Mouse (Mus musculus): Measurements from ENCODE around the gene Vmn1r2.
"Not testable (repeated sequence)": the region's sequence is repeated elsewhere in the genome, so short reads cannot be mapped to it uniquely, and the experiment has no call there.

The Vmn1r2 gene

DNA sequence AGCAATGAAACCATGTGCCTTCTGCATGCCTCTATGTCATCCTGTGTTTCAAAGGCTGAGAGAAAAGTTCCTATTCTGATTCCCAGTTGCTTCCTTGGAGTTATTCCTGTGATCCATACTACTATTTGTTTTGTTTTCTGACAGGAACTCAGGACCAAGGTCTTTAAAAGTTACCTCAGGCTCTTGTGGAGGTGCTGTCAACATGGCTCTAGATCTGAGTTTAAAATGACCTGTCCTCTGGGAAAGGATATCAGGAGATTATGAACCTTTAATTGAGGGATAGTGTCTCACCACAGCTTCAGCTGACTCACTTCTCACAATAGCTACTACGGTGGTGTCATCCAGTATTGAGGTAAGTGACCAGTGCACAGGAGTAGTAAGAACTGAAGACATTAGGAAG lies at the start of gene Vmn1r2:
Vmn1r2 (plus strand) TSS at position 301 of the 400 bp plus-strand sequence.
- DNase-seq (ENCODE audit: low read depth, low spot score), result not testable (repeated sequence)

DNA sequence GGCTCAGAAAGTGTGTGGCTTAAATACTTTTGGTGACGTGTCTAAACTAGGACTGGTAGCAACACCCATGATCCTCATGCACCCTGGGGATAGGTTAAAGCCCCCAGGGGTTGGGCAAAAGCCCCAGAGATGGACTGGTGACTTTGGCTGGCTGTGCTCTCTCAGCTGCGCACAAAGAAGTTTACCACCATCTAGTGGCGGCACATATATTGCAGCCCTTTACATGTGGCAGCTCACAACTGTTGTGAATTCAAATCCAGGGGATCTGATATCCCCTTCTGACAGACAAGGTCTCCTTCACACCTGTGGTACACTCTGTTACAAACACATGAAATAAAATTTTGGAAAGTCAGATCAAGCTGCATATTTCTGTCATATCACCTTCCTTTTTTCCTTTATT lies 19.2 kb upstream of the Vmn1r2 start:
- not testable (repeated sequence) for DNase-seq (ENCODE audit: low read depth, low spot score)

DNA sequence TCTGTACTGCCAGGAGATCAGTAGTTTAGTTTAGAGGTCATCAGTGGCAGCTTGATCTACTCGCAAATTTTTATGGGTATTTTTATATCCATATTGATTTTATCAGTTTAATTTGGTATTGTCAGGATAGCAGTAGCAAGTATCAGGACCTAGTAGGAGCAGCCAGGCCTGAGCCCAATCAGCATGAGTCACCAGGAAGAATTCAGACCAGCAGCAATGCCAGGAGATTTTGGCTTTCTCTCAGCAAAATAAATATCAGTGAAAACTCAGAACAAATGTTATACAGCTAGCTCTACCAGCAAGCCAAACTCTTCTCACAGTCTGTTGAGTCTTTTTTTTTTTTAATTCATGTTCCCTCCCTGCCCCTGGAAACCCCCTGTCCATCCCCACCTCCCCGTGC lies 13.8 kb upstream of the Vmn1r2 start:
- peak; percentile 62 for DNase-seq (ENCODE audit: low read depth, low spot score)

DNA sequence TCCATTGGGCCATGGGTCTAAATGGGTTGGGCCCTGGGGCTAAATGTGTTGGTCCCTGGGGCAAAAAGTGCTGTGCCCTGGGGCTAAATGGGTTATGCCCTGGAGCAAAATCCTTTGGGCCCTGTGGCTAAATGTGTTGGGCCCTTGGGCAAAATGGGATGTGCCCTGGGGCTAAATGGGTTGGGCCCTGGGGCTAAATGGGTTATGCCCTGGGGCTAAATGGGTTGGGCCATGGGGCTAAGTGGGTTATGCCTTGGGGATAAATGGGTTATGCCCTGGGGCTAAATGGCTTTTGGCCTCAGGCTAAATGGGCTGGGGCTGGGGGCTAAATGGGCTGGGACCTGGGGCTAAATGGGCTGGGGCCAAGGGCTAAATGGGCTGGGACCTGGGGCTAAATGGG lies 2.7 kb upstream of the Vmn1r2 start:
- DNase-seq (ENCODE audit: low read depth, low spot score), result not testable (repeated sequence)

DNA sequence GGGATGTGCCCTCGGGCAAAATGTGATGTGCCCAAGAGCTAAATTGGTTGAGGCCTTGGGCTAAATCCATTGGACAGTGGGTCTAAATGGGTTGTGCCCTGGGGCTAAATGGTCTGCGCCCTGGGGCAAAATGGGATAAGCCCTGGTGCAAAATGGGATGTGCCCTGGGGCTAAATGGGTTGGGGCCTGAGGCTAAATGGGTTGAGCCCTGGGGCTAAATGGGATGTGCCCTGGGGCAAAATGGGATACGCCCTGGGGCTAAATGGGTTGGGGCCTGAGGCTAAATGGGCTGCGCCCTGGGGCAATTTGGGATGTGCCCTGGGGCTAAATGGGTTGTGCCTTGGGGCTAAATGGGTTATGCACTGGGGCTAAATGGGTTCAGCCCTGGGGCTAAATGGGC lies 2.1 kb upstream of the Vmn1r2 start:
- DNase-seq (ENCODE audit: low read depth, low spot score), result no peak

DNA sequence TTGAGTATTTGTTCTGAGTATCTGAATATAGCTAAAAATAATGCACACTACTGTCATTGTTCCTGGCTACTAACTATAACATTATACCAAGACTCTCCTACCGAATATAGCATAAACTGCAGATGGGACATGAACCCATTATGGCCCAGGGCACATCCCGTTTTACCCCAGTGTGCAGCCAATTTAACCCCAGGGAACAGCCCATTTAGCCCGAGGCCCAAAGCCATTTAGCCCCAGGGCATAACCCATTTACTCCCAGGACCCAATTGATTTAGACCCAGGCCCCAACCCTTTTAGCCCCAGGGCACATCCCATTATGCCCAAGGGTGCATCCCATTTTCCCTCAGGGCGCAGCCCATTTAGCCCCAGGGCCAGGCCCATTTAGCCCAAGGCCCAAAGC lies 7.5 kb downstream of the Vmn1r2 start:
- DNase-seq (ENCODE audit: low read depth, low spot score), result not testable (repeated sequence)

DNA sequence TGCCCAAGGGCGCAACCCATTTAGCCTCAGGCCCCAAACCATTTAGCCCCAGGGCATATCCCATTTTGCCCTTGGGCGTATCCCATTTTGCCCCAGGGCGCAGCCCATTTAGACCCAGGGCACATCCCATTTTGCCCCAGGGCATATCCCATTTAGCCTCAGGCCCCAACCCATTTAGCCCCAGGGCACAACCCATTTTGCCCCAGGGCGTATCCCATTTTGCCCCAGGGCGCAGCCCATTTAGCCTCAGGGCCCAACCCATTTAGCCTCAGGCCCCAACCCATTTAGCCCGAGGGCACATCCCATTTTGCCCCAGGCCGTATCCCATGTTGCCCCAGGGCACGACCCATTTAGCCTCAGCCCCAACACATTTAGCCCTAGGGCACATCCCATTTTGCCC lies 8.6 kb downstream of the Vmn1r2 start:
- not testable (repeated sequence) for DNase-seq (ENCODE audit: low read depth, low spot score)

DNA sequence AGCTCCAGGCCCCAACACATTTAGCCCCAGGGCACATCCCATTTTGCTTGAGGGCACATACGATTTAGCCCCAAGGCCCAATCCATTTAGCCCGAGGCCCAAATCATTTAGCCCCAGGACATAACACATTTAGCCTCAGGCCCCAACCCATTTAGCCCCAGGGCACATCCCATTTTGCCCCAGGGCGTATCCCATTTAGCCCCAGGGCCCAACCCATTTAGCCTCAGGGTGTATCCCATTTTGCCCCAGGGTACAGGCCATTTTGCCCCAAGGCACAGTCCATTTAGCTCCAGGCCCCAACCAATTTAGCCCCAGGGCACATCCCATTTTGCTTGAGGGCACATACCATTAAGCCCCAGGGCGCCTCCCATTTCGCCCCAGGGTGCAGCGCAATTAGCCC lies 9.1 kb downstream of the Vmn1r2 start:
- DNase-seq (ENCODE audit: low read depth, low spot score), result not testable (repeated sequence)

DNA sequence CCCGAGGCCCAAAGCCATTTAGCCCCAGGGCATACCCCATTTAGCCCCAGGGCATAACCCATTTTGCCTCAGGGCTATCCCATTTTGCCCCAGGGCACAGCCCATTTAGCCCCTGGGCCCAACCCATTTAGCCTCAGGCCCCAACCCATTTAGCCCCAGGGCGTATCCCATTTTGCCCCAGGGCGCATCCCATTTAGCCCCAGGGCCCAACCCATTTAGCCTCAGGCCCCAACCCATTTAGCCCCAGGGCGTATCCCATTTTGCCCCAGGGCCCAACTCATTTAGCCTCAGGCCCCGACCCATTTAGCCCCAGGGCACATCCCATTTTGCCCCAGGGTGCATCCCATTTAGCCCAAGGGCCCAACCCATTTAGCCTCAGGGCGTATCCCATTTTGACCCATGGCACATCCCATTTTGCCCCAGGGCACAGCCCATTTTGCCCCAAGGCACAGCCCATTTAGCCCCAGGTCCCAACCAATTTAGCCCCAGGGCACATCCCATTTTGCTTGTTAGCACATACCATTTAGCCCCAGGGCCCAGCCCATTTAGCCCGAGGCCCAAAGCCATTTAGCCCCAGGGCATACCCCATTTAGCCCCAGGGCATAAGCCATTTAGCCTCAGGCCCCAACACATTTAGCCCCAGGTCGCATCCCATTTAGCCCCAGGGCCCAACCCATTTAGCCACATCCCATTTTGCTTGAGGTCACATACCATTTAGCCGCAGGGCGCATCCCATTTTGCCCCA lies 9.8 kb downstream of the Vmn1r2 start:
- not testable (repeated sequence) for DNase-seq (ENCODE audit: low read depth, low spot score)

DNA sequence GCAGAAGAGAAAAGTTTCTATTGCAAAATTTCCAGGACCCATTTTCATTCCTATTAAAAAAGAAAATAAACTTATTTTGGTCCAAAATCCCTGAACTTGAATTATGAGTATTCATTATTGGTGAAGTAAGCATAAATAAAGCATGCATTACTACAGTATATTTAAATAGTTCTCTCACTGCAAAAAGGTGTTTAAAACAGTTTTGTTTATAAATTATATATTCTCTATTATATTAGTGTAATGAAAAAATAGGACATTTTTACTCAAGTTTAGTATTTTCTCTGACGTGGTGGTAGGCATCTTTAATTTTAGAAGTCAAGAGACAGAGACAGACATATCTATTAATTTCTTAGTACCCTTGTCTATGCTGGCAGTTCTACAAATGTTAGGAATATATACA lies 18.1 kb downstream of the Vmn1r2 start, which contains the start of gene Vmn1r3:
Vmn1r3 (minus strand) TSS at position 101 of the 400 bp plus-strand sequence.
- DNase-seq (ENCODE audit: low read depth, low spot score), result not testable (repeated sequence)

DNA sequence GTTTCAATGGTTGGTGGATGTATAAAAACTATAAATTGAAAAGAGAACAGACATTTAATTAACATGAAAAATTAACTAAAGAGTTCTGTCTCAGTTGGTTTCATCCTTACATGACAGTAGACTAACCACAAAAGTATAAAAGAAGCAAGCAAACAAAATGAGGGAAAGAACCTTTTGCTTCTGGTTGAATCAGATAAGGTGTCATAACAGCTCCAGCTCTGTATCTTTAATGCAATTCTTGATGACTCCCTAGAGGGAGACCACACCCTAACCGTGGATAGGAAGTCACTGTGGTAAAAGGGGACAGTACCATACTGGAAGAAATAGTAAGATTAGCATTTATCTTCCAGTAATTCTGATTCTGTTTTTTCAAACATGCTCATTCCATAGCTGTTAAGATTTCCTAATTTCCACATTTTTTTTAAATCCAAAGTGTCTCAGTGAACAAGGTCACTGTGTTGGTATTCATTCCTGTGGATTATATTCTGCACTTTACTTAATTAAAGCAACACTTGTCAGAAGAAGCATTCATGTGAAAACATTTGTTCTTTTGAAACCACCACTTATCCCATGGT lies 42.6 kb downstream of the Vmn1r2 start:
- not testable (repeated sequence) for DNase-seq (ENCODE audit: low read depth, low spot score)

DNA sequence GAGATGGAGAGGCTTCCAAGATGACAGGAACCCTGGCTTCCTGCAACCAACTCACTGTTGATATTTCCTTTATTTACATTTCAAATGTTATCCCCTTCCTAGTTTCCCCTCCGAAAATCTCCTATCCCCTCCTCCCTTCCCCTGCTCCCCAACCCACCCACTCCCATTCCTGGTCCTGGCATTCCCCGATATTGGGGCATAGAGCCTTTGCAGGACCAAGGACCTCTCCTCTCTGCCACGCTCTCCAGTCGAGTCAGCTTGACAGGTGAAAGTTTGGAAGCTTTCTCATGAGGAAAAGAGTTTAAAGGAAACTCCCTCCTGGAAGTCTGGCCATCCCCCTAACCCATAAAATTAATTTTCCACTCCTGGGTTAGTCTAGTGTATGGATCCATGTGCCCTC lies 46.2 kb downstream of the Vmn1r2 start:
- DNase-seq (ENCODE audit: low read depth, low spot score), result not testable (repeated sequence)

DNA sequence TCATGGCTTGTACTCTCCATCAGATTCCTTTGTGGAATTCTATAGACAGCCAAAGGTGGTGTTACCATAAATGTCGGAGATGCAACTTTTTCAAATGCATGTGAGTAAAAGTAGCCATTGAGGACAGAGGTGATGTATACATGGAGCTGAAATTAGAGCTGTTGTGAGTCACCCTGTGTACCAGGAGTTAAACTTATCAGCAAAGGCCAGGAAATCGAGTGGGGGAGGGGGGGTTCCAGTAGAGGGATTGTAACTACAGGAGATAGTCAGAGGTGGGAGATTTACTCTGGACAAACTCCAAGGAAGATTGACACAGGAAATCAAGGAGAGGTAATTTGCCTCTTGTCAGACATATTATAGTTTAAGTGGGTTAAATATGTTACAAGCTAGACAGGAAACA lies 49.3 kb downstream of the Vmn1r2 start:
- DNase-seq (ENCODE audit: low read depth, low spot score), result not testable (repeated sequence)
